Mouse (Mus musculus) spleen, postnatal 36 days (tissue): ENCODE data around the gene Slc25a26.

Experiments
- DNase-seq, 2 experiments: peaks; one replicate each; pipeline ENCODE4 v3.0.0; 2022; ENCODE audit warnings: low spot score in 2 of 2, mixed read lengths in 1 of 2

Slc25a26 gene

GRCm38 (mm10) chr6:94637024-94637434 is 136.9 kb downstream of the Slc25a26 start:
- DNase-seq, result peak in 1 of 2 experiments; percentile 15

DNA sequence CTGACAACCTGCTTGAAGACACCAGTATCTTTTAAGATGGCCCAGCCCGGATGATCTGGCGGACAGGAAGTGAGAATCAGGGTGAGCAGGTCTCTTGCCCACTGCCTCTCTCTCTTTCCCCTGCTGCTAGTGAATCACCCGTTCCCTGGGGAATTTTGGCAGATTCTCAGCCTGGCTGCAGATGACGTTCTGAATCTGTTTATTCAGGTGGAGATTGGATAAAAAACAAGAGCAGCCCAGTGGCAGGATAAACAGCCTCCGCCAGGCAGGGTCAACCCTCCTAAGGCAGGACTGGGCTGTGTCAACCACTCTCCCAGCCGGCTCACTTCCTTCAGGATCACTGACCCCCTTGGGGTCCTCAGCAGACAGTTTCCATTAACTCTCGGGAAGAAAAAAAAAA is 140.2 kb downstream of the Slc25a26 start:
- no peak for DNase-seq

DNA sequence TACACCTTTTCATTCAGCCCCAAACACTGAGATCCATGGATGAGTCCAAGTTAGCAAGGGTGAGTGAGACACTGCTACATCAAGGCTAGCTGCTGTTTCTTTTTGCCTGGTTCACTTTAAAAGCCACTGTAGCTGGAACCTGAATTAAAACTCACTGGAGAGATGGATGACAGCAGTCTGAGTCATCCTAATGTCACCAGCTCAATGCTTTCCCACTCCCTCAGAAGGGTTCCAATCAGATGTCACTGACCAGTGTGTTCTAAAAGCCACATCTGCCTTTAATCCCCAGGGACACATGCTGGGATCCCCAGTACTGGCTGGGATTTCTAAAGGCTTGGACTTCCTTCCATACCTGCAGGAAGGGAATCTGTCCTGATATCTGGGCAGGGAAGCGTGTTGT is 141.9 kb downstream of the Slc25a26 start:
- DNase-seq, result no peak

- no peak for DNase-seq
Observed at GRCm38 (mm10) chr6:94643989-94644388, 143.9 kb downstream of the Slc25a26 start.

DNA sequence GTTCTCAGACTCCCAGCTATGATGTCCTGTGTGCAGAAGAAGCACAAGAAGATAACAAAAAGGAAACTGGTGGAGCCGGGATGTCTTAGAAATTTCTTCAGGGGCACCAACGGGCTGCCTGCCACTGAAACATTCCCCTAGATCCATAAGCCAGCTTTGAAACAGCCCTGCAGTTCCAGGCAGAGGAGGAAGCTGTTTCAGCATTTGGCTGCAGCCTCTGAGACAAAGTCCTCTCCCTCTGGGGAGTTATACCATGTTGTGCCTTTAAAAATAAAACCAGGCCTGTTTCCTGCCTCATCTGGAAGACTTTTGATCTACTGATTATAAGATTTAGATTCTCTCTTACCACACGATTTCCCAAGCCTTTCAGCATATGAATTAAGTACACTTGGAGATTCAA is 144.5 kb downstream of the Slc25a26 start:
- no peak for DNase-seq

DNA sequence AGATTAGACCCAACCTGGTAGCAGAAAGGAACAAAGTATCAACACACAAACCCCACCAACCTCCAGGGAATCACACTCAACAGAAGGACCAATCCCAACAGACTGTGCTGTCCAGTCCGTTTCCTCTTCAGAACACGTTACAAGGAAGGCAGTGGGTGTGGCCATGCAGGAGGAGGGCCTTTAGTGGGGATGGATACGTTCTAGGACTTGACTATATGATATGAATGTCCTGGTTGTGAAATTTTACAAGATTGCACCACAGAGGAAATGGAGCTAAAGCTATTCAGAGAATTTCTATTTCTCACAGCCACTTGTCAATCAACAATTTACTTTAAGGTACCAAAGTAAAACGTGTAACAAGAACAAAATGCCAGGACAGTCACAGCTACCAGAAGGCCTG is 145.6 kb downstream of the Slc25a26 start:
- no peak for DNase-seq

DNA sequence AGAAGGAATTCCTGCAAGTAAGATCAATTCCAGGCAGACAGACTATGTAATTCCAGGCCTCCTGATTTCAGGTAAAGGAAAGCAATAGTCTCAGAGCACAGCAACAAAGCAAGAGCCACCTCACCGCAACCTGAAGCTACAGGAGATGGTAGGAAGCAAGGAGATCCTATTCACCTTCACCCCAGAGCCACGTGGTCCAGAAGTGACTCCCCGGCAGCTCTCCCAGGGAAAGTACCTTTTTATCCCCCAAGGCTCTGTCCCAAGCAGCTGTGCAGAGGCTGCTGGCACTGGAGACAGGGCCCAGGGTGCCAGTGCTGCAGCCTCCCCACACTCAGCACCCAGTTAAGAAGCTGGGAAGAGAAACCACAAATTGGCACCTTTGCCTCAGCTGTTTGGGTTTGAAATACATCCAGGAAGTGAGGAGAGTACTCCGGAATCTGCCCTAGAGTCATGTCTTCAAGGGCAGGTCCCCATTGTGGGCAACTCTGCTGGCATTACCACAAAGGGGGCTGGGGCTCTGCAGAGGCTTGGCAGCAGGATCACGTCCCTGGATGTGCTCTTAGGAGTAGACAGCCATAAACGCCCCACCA is 146.2 kb downstream of the Slc25a26 start:
- no peak for DNase-seq

DNA sequence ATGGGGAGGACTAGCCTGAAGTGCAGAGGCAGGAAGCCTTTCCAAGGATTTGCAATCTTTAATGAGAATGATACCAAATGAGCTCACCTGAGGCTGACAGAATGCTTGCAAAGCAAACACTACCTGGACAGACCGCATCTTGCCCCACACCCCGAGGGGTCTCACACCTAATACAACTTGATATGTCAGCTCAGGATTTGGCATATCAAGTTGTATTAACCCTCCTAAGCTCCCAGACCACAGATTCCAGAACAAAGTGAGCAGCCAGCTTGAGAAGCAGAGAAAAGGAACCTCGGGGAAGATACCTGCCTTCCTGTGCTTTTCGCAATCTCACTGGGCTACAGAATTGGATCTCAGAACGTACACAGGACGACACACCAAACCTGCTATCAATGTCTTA is 146.8 kb downstream of the Slc25a26 start:
- no peak for DNase-seq

- DNase-seq, result no peak
Observed at GRCm38 (mm10) chr6:94647574-94648430, 147.7 kb downstream of the Slc25a26 start.

DNA sequence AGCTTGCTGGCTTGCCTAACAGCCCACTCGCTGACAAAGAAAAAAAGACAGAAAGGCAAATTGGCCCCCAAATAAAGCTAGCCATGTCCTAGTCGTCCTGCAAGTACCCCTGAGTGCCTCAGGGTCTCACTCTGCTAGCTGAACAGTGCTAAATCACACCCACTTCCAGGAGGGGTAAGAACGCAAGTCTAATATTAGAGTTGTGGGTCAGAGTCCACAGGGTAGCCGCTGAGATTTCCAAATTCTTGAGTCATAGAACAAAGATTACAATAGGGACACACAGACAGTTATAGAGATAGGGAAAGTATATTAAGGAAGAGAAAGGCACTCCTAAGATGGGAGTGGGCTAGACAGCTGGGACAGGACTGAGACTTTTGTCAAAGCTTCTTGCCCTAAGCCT is 148.4 kb downstream of the Slc25a26 start:
- DNase-seq, result no peak

- no peak for DNase-seq
Observed at GRCm38 (mm10) chr6:94649637-94650036, 149.5 kb downstream of the Slc25a26 start.

DNA sequence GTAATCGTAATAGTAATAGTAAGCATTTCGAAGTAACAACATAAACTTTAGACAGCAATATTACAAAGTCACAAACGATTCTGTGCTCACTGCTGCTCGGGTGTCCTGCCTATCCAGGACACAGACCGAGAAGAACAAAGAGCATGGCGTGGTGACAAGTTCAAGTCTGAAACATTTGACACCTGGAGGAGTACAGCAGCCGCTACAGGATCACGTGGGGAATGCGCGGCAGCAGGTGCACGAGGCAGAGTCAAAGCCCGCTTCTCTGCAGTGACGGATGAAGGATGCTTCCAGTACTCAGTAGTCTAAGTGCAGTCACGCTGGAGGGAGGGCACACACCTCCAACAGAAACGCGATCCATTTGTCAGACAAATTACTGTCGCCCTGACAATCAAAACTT is 151.4 kb downstream of the Slc25a26 start:
- DNase-seq, result no peak

- no peak for DNase-seq
Observed at GRCm38 (mm10) chr6:94652659-94653213, 152.6 kb downstream of the Slc25a26 start.

GRCm38 (mm10) chr6:94653388-94654316 is 153.5 kb downstream of the Slc25a26 start:
- DNase-seq, result no peak
